Mouse (Mus musculus): ENCODE data around the gene Gm47791. TPM values are rescaled to one million over a fixed set of nuclear protein-coding genes. Genes with fewer than 3 reads are reported as not detected.
A peak's percentile ranks its signal among the peaks of the same experiment; 100 is the strongest.

Gm47791 gene
- not detected in 2 replicates for polyA plus RNA-seq (2012; ENCODE audit: insufficient read depth, low replicate concordance)

GRCm38 (mm10) chr1:82771022-82771586, at the start of gene Gm47791:
Gm47791 (minus strand) TSS chr1:82771243.
- no peak for TF ChIP-seq FLI1 (IDR thresholded peaks at IDR 0.05; ENCODE audit: low read length)
- TF ChIP-seq GATA1 (IDR thresholded peaks at IDR 0.05; ENCODE audit: borderline replicate concordance, low read length) = no peak

GRCm38 (mm10) chr1:82820626-82821186, 49.7 kb upstream of the Gm47791 start:
- no peaks in the 10 kb centered on the region for H3K9me3 ChIP-seq
- peaks cover 20% of the 10 kb centered on the region for H3K4me1 ChIP-seq
- H3K4me3 ChIP-seq (replicated peaks) = no peak overlapping the region
- no peaks in the 10 kb centered on the region for H3K27me3 ChIP-seq (replicated peaks)
- H3K36me3 ChIP-seq (replicated peaks; ENCODE audit: low read length) = no peaks in the 10 kb centered on the region
- TF ChIP-seq FLI1 (IDR thresholded peaks at IDR 0.05; ENCODE audit: low read length) = no peak
- no peak for TF ChIP-seq GATA1 (IDR thresholded peaks at IDR 0.05; ENCODE audit: borderline replicate concordance, low read length)

More at GRCm38 (mm10) chr1:82771022-82771586, at the start of gene Gm47791:
- Histone ChIP-seq H3K4me3 (replicated peaks) (no peak within 1 kb of the TSS), H3K27me3 (replicated peaks) (no peaks in the 10 kb centered on the region), H3K36me3 (replicated peaks; ENCODE audit: low read length) (no peaks in the 10 kb centered on the region), H3K9me3 (peaks cover 25% of the 10 kb centered on the region), H3K4me1 (peaks cover 6% of the 10 kb centered on the region)

- no peaks in the 10 kb centered on the region for H3K9me3 ChIP-seq
- no peaks in the 10 kb centered on the region for H3K27me3 ChIP-seq (replicated peaks)
- H3K4me1 ChIP-seq = peaks cover 18% of the 10 kb centered on the region
- no peaks in the 10 kb centered on the region for H3K36me3 ChIP-seq (replicated peaks; ENCODE audit: low read length)
- H3K4me3 ChIP-seq (replicated peaks) = no peak overlapping the region
- no peak for TF ChIP-seq GATA1 (IDR thresholded peaks at IDR 0.05; ENCODE audit: borderline replicate concordance, low read length)
- no peak for TF ChIP-seq FLI1 (IDR thresholded peaks at IDR 0.05; ENCODE audit: low read length)
Measured at GRCm38 (mm10) chr1:82820179-82820578, 49.1 kb upstream of the Gm47791 start.

GRCm38 (mm10) chr1:82819366-82819765, 48.3 kb upstream of the Gm47791 start:
- Histone ChIP-seq H3K4me3 (replicated peaks) (no peak overlapping the region), H3K27me3 (replicated peaks) (no peaks in the 10 kb centered on the region), H3K4me1 (peaks cover 13% of the 10 kb centered on the region), H3K36me3 (replicated peaks; ENCODE audit: low read length) (no peaks in the 10 kb centered on the region), H3K9me3 (no peaks in the 10 kb centered on the region)
- TF ChIP-seq GATA1 (IDR thresholded peaks at IDR 0.05; ENCODE audit: borderline replicate concordance, low read length) (no peak), FLI1 (IDR thresholded peaks at IDR 0.05; ENCODE audit: low read length) (no peak)

GRCm38 (mm10) chr1:82815941-82816716, 45.1 kb upstream of the Gm47791 start:
- Histone ChIP-seq H3K4me1 (peaks cover 13% of the 10 kb centered on the region), H3K27me3 (replicated peaks) (peaks cover 1% of the 10 kb centered on the region), H3K36me3 (replicated peaks; ENCODE audit: low read length) (no peaks in the 10 kb centered on the region), H3K9me3 (no peaks in the 10 kb centered on the region), H3K4me3 (replicated peaks) (peak overlapping the region; percentile 79)
- TF ChIP-seq FLI1 (IDR thresholded peaks at IDR 0.05; ENCODE audit: low read length) = no peak
- no peak for TF ChIP-seq GATA1 (IDR thresholded peaks at IDR 0.05; ENCODE audit: borderline replicate concordance, low read length)

- Histone ChIP-seq H3K9me3 (no peaks in the 10 kb centered on the region), H3K36me3 (replicated peaks; ENCODE audit: low read length) (no peaks in the 10 kb centered on the region), H3K4me3 (replicated peaks) (no peak overlapping the region), H3K27me3 (replicated peaks) (peaks cover 1% of the 10 kb centered on the region), H3K4me1 (peaks cover 10% of the 10 kb centered on the region)
- no peak for TF ChIP-seq FLI1 (IDR thresholded peaks at IDR 0.05; ENCODE audit: low read length)
- TF ChIP-seq GATA1 (IDR thresholded peaks at IDR 0.05; ENCODE audit: borderline replicate concordance, low read length) = no peak
Measured at GRCm38 (mm10) chr1:82811766-82812165, 40.7 kb upstream of the Gm47791 start.

GRCm38 (mm10) chr1:82808564-82808963, 37.5 kb upstream of the Gm47791 start:
- Histone ChIP-seq H3K27me3 (replicated peaks) (peaks cover 1% of the 10 kb centered on the region), H3K4me1 (no peaks in the 10 kb centered on the region), H3K36me3 (replicated peaks; ENCODE audit: low read length) (no peaks in the 10 kb centered on the region), H3K4me3 (replicated peaks) (no peak overlapping the region), H3K9me3 (no peaks in the 10 kb centered on the region)
- TF ChIP-seq GATA1 (IDR thresholded peaks at IDR 0.05; ENCODE audit: borderline replicate concordance, low read length) (no peak), FLI1 (IDR thresholded peaks at IDR 0.05; ENCODE audit: low read length) (no peak)

- Histone ChIP-seq H3K27me3 (replicated peaks) (peaks cover 1% of the 10 kb centered on the region), H3K36me3 (replicated peaks; ENCODE audit: low read length) (no peaks in the 10 kb centered on the region), H3K9me3 (no peaks in the 10 kb centered on the region), H3K4me3 (replicated peaks) (no peak overlapping the region), H3K4me1 (no peaks in the 10 kb centered on the region)
- TF ChIP-seq GATA1 (IDR thresholded peaks at IDR 0.05; ENCODE audit: borderline replicate concordance, low read length) = no peak
- TF ChIP-seq FLI1 (IDR thresholded peaks at IDR 0.05; ENCODE audit: low read length) = no peak
Measured at GRCm38 (mm10) chr1:82807206-82807605, 36.2 kb upstream of the Gm47791 start.

GRCm38 (mm10) chr1:82806391-82806790, 35.3 kb upstream of the Gm47791 start:
- no peaks in the 10 kb centered on the region for H3K36me3 ChIP-seq (replicated peaks; ENCODE audit: low read length)
- peaks cover 3% of the 10 kb centered on the region for H3K27me3 ChIP-seq (replicated peaks)
- no peaks in the 10 kb centered on the region for H3K4me1 ChIP-seq
- no peak overlapping the region for H3K4me3 ChIP-seq (replicated peaks)
- no peaks in the 10 kb centered on the region for H3K9me3 ChIP-seq
- TF ChIP-seq GATA1 (IDR thresholded peaks at IDR 0.05; ENCODE audit: borderline replicate concordance, low read length) = no peak
- no peak for TF ChIP-seq FLI1 (IDR thresholded peaks at IDR 0.05; ENCODE audit: low read length)

GRCm38 (mm10) chr1:82804059-82804458, 33.0 kb upstream of the Gm47791 start:
- TF ChIP-seq GATA1 (IDR thresholded peaks at IDR 0.05; ENCODE audit: borderline replicate concordance, low read length) (no peak), FLI1 (IDR thresholded peaks at IDR 0.05; ENCODE audit: low read length) (no peak)
- Histone ChIP-seq H3K4me3 (replicated peaks) (no peak overlapping the region), H3K9me3 (no peaks in the 10 kb centered on the region)

More at GRCm38 (mm10) chr1:82804059-82804458, 33.0 kb upstream of the Gm47791 start:
- Histone ChIP-seq H3K4me1 (no peaks in the 10 kb centered on the region), H3K36me3 (replicated peaks; ENCODE audit: low read length) (no peaks in the 10 kb centered on the region), H3K27me3 (replicated peaks) (peaks cover 4% of the 10 kb centered on the region)
